Mouse (Mus musculus) liver, embryonic 12.5 days (tissue): Measurements from ENCODE around the gene D430019H16Rik. TPM values are rescaled to one million over a fixed set of nuclear protein-coding genes. Genes with fewer than 3 reads are reported as not detected.

Source experiments
- ATAC-seq: fragments of 200-750 bp; cut with Nextera tagmentation; 2 replicates; pipeline ENCODE4 v1.8.0; 2017; ENCODE audit warnings: moderate number of reproducible peaks, mild to moderate bottlenecking, moderate library complexity
- H3K27ac ChIP-seq: fragments of 300-500 bp; sonication (generic); 2 replicates; pipeline ENCODE4 v1.5.1; 2016; ENCODE audit warnings: mild to moderate bottlenecking
- H3K27me3 ChIP-seq: fragments of 300-500 bp; sonication (generic); replicated peaks from 2 replicates; pipeline ENCODE4 v1.6.1; 2016; ENCODE audit warnings: mild to moderate bottlenecking, moderate library complexity
- H3K36me3 ChIP-seq: fragments of 300-500 bp; sonication (generic); 2 replicates; pipeline ENCODE4 v1.6.1; 2016; ENCODE audit warnings: mild to moderate bottlenecking, moderate library complexity
- H3K4me1 ChIP-seq: fragments of 300-500 bp; sonication (generic); 2 replicates; pipeline ENCODE4 v1.6.1; 2016
- H3K4me2 ChIP-seq: fragments of 300-500 bp; sonication (generic); 2 replicates; pipeline ENCODE4 v1.6.1; 2016; ENCODE audit warnings: mild to moderate bottlenecking, moderate library complexity
- H3K4me3 ChIP-seq: fragments of 300-500 bp; sonication (generic); 2 replicates; pipeline ENCODE4 v1.5.1; 2016; ENCODE audit warnings: mild to moderate bottlenecking, moderate library complexity
- H3K9ac ChIP-seq: fragments of 300-500 bp; sonication (generic); 2 replicates; pipeline ENCODE4 v1.6.1; 2016; ENCODE audit warnings: mild to moderate bottlenecking, moderate library complexity
- H3K9me3 ChIP-seq: fragments of 300-500 bp; sonication (generic); replicated peaks from 2 replicates; pipeline ENCODE4 v1.6.1; 2016; ENCODE audit warnings: mild to moderate bottlenecking, moderate library complexity
- WGBS: fragments of 180-500 bp; shearing (Covaris S2); methylation state at CpG from one replicate; pipeline ENCODE4 v1.1.7; 2016; ENCODE audit not compliant: insufficient replicate concordance; 5-methylcytosine and 5-hydroxymethylcytosine counted together
- polyA plus RNA-seq: library from polyadenylated mRNA; unstranded; fragments of >200 nt; fragmentation: Nextera tagmentation; extraction: Ambion mirVana; gene quantifications from 2 replicates; pipeline ENCODE4 v1.2.1, GENCODE M21; 2016

Gene D430019H16Rik
- polyA plus RNA-seq, 1 experiment from 2014 or later: 0.13 TPM

- 56% methylated on average over 5 of the region's 5 CpGs for WGBS
- no peak overlapping the region for H3K4me2 ChIP-seq
- no peaks in the 10 kb centered on the region for H3K4me1 ChIP-seq
- 0 out of 2 replicates have a peak, but pooled peaks cover 26% of the 10 kb centered on the region for H3K27me3 ChIP-seq
- no peaks in the 10 kb centered on the region for H3K9me3 ChIP-seq
- no peak overlapping the region for H3K27ac ChIP-seq
- no peak overlapping the region for H3K9ac ChIP-seq
- no peaks in the 10 kb centered on the region for H3K36me3 ChIP-seq
- no peak overlapping the region for H3K4me3 ChIP-seq
- no peak for ATAC-seq
Observed at GRCm38 (mm10) chr12:105494796-105495195, 41.1 kb downstream of the D430019H16Rik start.

GRCm38 (mm10) chr12:105497894-105498293, 44.2 kb downstream of the D430019H16Rik start:
- Histone ChIP-seq H3K27me3 (0 out of 2 replicates have a peak, but pooled peaks cover 18% of the 10 kb centered on the region), H3K9me3 (no peaks in the 10 kb centered on the region), H3K4me2 (no peak overlapping the region), H3K4me3 (no peak overlapping the region), H3K9ac (no peak overlapping the region), H3K27ac (no peak overlapping the region), H3K36me3 (no peaks in the 10 kb centered on the region), H3K4me1 (no peaks in the 10 kb centered on the region)
- WGBS: 9% methylated on average over 6 of the region's 6 CpGs
- no peak for ATAC-seq

- no peak overlapping the region for H3K9ac ChIP-seq
- no peak overlapping the region for H3K4me2 ChIP-seq
- no peaks in the 10 kb centered on the region for H3K9me3 ChIP-seq
- no peak for ATAC-seq
- H3K27ac ChIP-seq: no peak overlapping the region
- H3K36me3 ChIP-seq: no peaks in the 10 kb centered on the region
- WGBS: 74% methylated on average over 7 of the region's 7 CpGs
- H3K27me3 ChIP-seq: 0 out of 2 replicates have a peak, but pooled peaks cover 13% of the 10 kb centered on the region
- H3K4me3 ChIP-seq: no peak overlapping the region
- no peaks in the 10 kb centered on the region for H3K4me1 ChIP-seq
Observed at GRCm38 (mm10) chr12:105498423-105498822, 44.8 kb downstream of the D430019H16Rik start.

- 55% methylated on average over 4 of the region's 4 CpGs for WGBS
- no peak overlapping the region for H3K9ac ChIP-seq
- H3K27ac ChIP-seq: no peak overlapping the region
- H3K27me3 ChIP-seq: 0 out of 2 replicates have a peak, but pooled peaks cover 13% of the 10 kb centered on the region
- H3K36me3 ChIP-seq: no peaks in the 10 kb centered on the region
- H3K4me1 ChIP-seq: no peaks in the 10 kb centered on the region
- H3K4me2 ChIP-seq: no peak overlapping the region
- no peaks in the 10 kb centered on the region for H3K9me3 ChIP-seq
- ATAC-seq: no peak
- no peak overlapping the region for H3K4me3 ChIP-seq
Observed at GRCm38 (mm10) chr12:105498842-105499241, 45.2 kb downstream of the D430019H16Rik start.

- no peak for ATAC-seq
- H3K9ac ChIP-seq: no peak overlapping the region
- no peaks in the 10 kb centered on the region for H3K9me3 ChIP-seq
Observed at GRCm38 (mm10) chr12:105500940-105501339, 47.3 kb downstream of the D430019H16Rik start.

GRCm38 (mm10) chr12:105504736-105505135, 51.1 kb downstream of the D430019H16Rik start:
- WGBS: 50% methylated on average over 6 of the region's 6 CpGs
- Histone ChIP-seq H3K27ac (no peak overlapping the region), H3K4me2 (no peak overlapping the region), H3K36me3 (no peaks in the 10 kb centered on the region), H3K9me3 (no peaks in the 10 kb centered on the region), H3K27me3 (no peaks in the 10 kb centered on the region), H3K4me1 (no peaks in the 10 kb centered on the region), H3K9ac (no peak overlapping the region), H3K4me3 (no peak overlapping the region)
- ATAC-seq: no peak

More at GRCm38 (mm10) chr12:105500940-105501339, 47.3 kb downstream of the D430019H16Rik start:
- 56% methylated on average over 5 of the region's 5 CpGs for WGBS
- Histone ChIP-seq H3K4me2 (no peak overlapping the region), H3K36me3 (no peaks in the 10 kb centered on the region), H3K27ac (no peak overlapping the region), H3K4me1 (no peaks in the 10 kb centered on the region), H3K27me3 (0 out of 2 replicates have a peak, but pooled peaks cover 13% of the 10 kb centered on the region), H3K4me3 (no peak overlapping the region)

- Histone ChIP-seq H3K27me3 (no peaks in the 10 kb centered on the region), H3K27ac (no peak overlapping the region), H3K9ac (no peak overlapping the region), H3K4me1 (no peaks in the 10 kb centered on the region), H3K4me3 (no peak overlapping the region), H3K36me3 (no peaks in the 10 kb centered on the region), H3K9me3 (no peaks in the 10 kb centered on the region), H3K4me2 (no peak overlapping the region)
- ATAC-seq: 0 out of 2 replicates have a peak, but pooled peaks have one; percentile 30
- 76% methylated on average over 5 of the region's 5 CpGs for WGBS
Observed at GRCm38 (mm10) chr12:105511109-105511508, 57.5 kb downstream of the D430019H16Rik start.

- Histone ChIP-seq H3K4me2 (no peak overlapping the region), H3K27me3 (no peaks in the 10 kb centered on the region), H3K9me3 (no peaks in the 10 kb centered on the region), H3K9ac (no peak overlapping the region), H3K4me3 (no peak overlapping the region), H3K27ac (no peak overlapping the region), H3K4me1 (no peaks in the 10 kb centered on the region), H3K36me3 (no peaks in the 10 kb centered on the region)
- WGBS: 67% methylated on average over 16 of the region's 16 CpGs
- ATAC-seq: no peak
Observed at GRCm38 (mm10) chr12:105511671-105512502, 58.2 kb downstream of the D430019H16Rik start.

- ATAC-seq: no peak
- H3K36me3 ChIP-seq: no peaks in the 10 kb centered on the region
- H3K4me3 ChIP-seq: no peak overlapping the region
- WGBS: 76% methylated on average over 10 of the region's 10 CpGs
- no peaks in the 10 kb centered on the region for H3K27me3 ChIP-seq
- H3K4me1 ChIP-seq: no peaks in the 10 kb centered on the region
- H3K9me3 ChIP-seq: no peaks in the 10 kb centered on the region
- no peak overlapping the region for H3K4me2 ChIP-seq
- no peak overlapping the region for H3K27ac ChIP-seq
- H3K9ac ChIP-seq: no peak overlapping the region
Observed at GRCm38 (mm10) chr12:105514111-105514510, 60.5 kb downstream of the D430019H16Rik start.

GRCm38 (mm10) chr12:105517026-105517675, 63.5 kb downstream of the D430019H16Rik start:
- Histone ChIP-seq H3K9me3 (no peaks in the 10 kb centered on the region), H3K4me3 (no peak overlapping the region), H3K4me2 (no peak overlapping the region), H3K4me1 (no peaks in the 10 kb centered on the region), H3K9ac (no peak overlapping the region), H3K27me3 (no peaks in the 10 kb centered on the region), H3K36me3 (no peaks in the 10 kb centered on the region), H3K27ac (no peak overlapping the region)
- ATAC-seq: no peak
- WGBS: 70% methylated on average over 21 of the region's 21 CpGs

GRCm38 (mm10) chr12:105519851-105520250, 66.2 kb downstream of the D430019H16Rik start:
- H3K36me3 ChIP-seq: no peaks in the 10 kb centered on the region
- H3K27ac ChIP-seq: no peak overlapping the region
- H3K27me3 ChIP-seq: no peaks in the 10 kb centered on the region
- H3K9ac ChIP-seq: no peak overlapping the region
- H3K9me3 ChIP-seq: no peaks in the 10 kb centered on the region
- no peaks in the 10 kb centered on the region for H3K4me1 ChIP-seq
- 66% methylated on average over 2 of the region's 2 CpGs for WGBS
- ATAC-seq: no peak
- H3K4me2 ChIP-seq: no peak overlapping the region
- H3K4me3 ChIP-seq: no peak overlapping the region

- H3K27ac ChIP-seq: no peak overlapping the region
- no peak overlapping the region for H3K4me3 ChIP-seq
- no peak overlapping the region for H3K9ac ChIP-seq
- H3K36me3 ChIP-seq: no peaks in the 10 kb centered on the region
- no peak overlapping the region for H3K4me2 ChIP-seq
- WGBS: 69% methylated on average over 15 of the region's 15 CpGs
- no peak for ATAC-seq
- H3K9me3 ChIP-seq: no peaks in the 10 kb centered on the region
- no peaks in the 10 kb centered on the region for H3K27me3 ChIP-seq
- no peaks in the 10 kb centered on the region for H3K4me1 ChIP-seq
Observed at GRCm38 (mm10) chr12:105521170-105521762, 67.6 kb downstream of the D430019H16Rik start.
